Mouse (Mus musculus): ENCODE measurements around the gene Snx32.

DNA sequence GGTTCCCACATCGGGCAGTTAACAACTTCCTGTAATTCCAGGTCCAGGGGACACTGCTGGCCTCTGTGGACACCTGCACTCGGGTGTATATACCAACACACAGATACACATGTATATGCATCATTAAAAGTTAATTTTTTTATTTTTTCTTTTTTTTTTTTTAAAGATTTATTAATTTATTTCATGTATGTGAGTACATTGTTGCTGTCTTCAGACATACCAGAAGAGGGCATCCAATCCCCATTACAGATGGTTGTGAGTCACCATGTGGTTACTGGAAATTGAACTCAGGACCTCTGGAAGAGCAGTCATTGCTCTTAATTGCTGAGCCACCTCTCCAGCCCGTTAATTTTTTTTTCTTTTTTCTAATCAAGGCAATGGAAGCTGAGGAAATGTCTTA, 37.5 kb downstream of the Snx32 start:
- TF ChIP-seq CTCF (IDR thresholded peaks at IDR 0.05; ENCODE audit: low read depth, low read length) (no peak), GATA1 (IDR thresholded peaks at IDR 0.05; ENCODE audit: borderline replicate concordance, low read length) (no peak), POLR2AphosphoS5 (IDR thresholded peaks at IDR 0.05; ENCODE audit: insufficient replicate concordance, low read depth, low read length) (no peak), TAL1 (conservative IDR thresholded peaks at IDR 0.05; ENCODE audit: low read depth, low read length) (no peak)
